Mouse (Mus musculus) spleen, adult 2 months (tissue): ENCODE measurements around the gene Bcl7c. TPM values are rescaled to one million over a fixed set of nuclear protein-coding genes. Genes with fewer than 3 reads are reported as not detected.

ENCODE experiments used
- DNase-seq, 2 experiments: peaks; one replicate each; pipeline versions ENCODE4 v3.0.0 to v3.0.0-alpha.2; 2012 to 2021; ENCODE audit warnings: low spot score in 2 of 2, low read depth in 1 of 2
- H3K27ac ChIP-seq: fragments of 200-500 bp; 2 replicates; pipeline ENCODE4 v1.5.1; 2012; ENCODE audit warnings: low read length, inconsistent platforms; ENCODE audit not compliant: insufficient read depth
- H3K27me3 ChIP-seq: fragments of 200-500 bp; 2 replicates; pipeline ENCODE4 v1.6.1; 2012; ENCODE audit warnings: mild to moderate bottlenecking, moderate library complexity, low read length, inconsistent platforms; ENCODE audit not compliant: control insufficient read depth, insufficient read depth
- H3K36me3 ChIP-seq: fragments of 200-500 bp; 2 replicates; pipeline ENCODE4 v1.6.1; 2012; ENCODE audit warnings: mild to moderate bottlenecking, low read length, inconsistent platforms; ENCODE audit not compliant: control insufficient read depth, insufficient read depth
- H3K4me1 ChIP-seq: fragments of 200-500 bp; 2 replicates; pipeline ENCODE4 v1.6.1; 2011; ENCODE audit warnings: inconsistent platforms; ENCODE audit not compliant: control insufficient read depth, insufficient read depth, insufficient read length
- H3K4me3 ChIP-seq: fragments of 200-500 bp; 2 replicates; pipeline ENCODE4 v1.5.1; 2011; ENCODE audit warnings: mild to moderate bottlenecking, inconsistent platforms; ENCODE audit not compliant: insufficient read depth, insufficient read length; ENCODE audit errors: extremely low read depth
- CTCF ChIP-seq: fragments of 200-500 bp; IDR thresholded peaks from 2 replicates; pipeline ENCODE4 v1.5.1; 2011; ENCODE audit warnings: mild to moderate bottlenecking, inconsistent platforms; ENCODE audit not compliant: insufficient read depth, insufficient read length, insufficient replicate concordance; ENCODE audit errors: extremely low read depth
- POLR2A ChIP-seq: fragments of 200-500 bp; IDR thresholded peaks from 2 replicates; pipeline ENCODE4 v1.6.1; 2011; ENCODE audit warnings: low read depth, low read length, inconsistent platforms
- WGBS: fragments of 180-500 bp; shearing (Covaris S2); methylation state at CpG from one replicate; pipeline ENCODE4 v1.1.7; 2018; 5-methylcytosine and 5-hydroxymethylcytosine counted together
- polyA plus RNA-seq: library from polyadenylated mRNA; depleted of rRNA; stranded (reverse); fragments of >200 nt; gene quantifications from 2 replicates; pipeline ENCODE4 v1.2.3, GENCODE M21; 2012

The Bcl7c gene
- polyA plus RNA-seq, 1 experiment: 17.7 TPM

DNA sequence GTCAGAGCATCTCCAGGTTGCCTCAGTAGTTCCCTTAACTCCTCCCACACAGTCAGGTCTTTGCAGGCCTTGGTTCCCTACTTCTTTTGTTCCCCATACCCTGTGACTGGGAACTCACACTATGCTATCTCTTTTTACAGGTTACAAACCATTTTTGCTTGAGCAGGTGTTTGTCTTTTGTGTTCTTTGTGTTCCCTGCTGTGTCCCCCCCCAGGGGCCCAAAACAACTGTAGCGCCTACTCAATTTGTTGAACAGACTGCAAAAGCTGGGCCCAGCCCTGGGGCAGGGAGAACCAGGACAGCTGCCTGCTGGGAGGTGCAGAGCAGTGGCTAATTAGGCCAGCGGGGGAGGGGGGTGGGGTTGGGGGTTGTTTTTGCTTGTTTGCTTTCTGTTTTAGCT is 90.8 kb downstream of the Bcl7c start:
- 93% methylated on average over 2 of the region's 2 CpGs for WGBS
- Histone ChIP-seq H3K4me3 (no peak overlapping the region), H3K36me3 (no peaks in the 10 kb centered on the region), H3K27ac (no peak overlapping the region), H3K27me3 (0 out of 2 replicates have a peak, but pooled peaks cover 3% of the 10 kb centered on the region), H3K4me1 (peaks cover 7% of the 10 kb centered on the region)
- DNase-seq: no peak
- TF ChIP-seq CTCF (no peak), POLR2A (no peak)

GRCm38 (mm10) chr7:127616881-127617280 is 91.9 kb downstream of the Bcl7c start:
- Histone ChIP-seq H3K36me3 (peaks cover 2% of the 10 kb centered on the region), H3K27ac (no peak overlapping the region), H3K27me3 (0 out of 2 replicates have a peak, but pooled peaks cover 3% of the 10 kb centered on the region), H3K4me1 (peaks cover 7% of the 10 kb centered on the region), H3K4me3 (no peak overlapping the region)
- no peak for DNase-seq
- TF ChIP-seq POLR2A: no peak
- TF ChIP-seq CTCF: no peak
- WGBS: 37% methylated on average over 1 of the region's 1 CpGs

DNA sequence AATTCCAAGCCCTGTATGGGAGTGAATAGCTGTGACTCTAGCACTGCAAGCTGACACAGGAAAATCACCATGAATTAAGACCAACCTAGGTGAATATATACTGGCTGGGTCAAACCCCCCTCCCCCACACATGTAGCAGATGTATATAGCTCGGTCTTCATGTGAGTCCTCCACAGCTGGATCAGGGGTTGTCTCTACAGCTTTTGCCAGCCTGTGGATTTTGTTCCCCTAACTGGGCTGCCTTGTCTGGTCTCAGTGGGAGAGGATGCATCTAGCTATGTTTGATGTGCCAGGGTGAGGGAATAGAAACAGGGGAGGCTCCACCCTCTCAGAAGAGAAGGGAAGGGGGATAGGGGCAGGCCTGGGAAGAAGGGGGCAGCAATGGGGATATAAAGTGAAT is 92.4 kb downstream of the Bcl7c start:
- 61% methylated on average over 1 of the region's 1 CpGs for WGBS
- peaks cover 7% of the 10 kb centered on the region for H3K36me3 ChIP-seq
- TF ChIP-seq CTCF (no peak), POLR2A (no peak)
- H3K27me3 ChIP-seq: 0 out of 2 replicates have a peak, but pooled peaks cover 3% of the 10 kb centered on the region
- H3K27ac ChIP-seq: no peak overlapping the region
- H3K4me3 ChIP-seq: no peak overlapping the region
- peaks cover 7% of the 10 kb centered on the region for H3K4me1 ChIP-seq
- DNase-seq: no peak

DNA sequence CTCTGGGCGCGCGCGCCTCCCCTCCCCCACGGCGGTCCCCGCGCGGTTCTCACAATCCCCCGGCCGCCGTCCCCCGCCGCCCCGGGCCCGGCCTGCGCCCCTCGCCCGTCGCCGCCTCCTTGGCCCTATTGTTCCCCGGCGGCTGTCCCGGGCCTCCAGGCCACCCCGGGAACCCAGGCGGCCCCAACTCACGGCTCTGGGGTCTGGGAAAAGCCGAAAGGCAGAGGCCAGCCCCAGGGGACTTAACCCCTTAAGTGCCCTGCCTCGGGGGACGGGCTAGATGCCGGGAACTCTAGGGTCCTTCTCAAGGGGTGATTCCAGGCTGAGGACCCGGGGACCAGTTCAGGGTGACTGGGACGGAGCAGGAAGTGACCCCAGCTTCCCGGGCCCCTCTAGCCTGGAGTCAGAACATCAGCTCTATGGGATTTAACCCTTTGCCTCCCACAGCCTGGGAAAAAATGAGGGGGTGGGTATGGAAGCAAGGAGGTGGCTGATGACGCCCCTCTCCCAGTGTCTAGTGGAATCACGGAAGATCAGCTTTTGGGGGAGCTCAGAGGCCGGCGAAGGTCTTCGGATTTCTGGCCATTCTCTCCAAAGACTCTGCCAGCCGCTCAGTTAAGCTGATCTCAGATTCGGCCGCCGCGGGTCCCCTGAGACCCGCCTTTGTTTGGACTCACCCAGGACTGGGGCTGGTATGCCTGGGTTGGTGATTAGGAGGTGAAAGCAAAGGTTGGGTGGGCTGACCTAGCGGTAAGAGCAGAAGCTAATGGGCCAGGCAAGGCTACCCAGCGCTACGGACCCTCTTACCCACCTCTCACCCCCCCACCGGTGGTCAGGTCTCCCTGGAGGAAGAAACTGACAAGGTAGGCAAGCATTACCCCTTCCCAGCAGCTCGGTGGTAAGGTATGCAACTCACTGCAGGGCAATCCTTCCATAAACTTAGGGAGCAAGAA is 93.6 kb downstream of the Bcl7c start, which contains the start of gene Zfp629:
Zfp629 (minus strand) TSS at position 907 of the 953 bp plus-strand sequence.
- Histone ChIP-seq H3K36me3 (peaks cover 10% of the 10 kb centered on the region), H3K27ac (0 out of 2 replicates have a peak within 1 kb of the TSS, but pooled peaks have one; percentile 15), H3K4me1 (peaks cover 7% of the 10 kb centered on the region), H3K27me3 (0 out of 2 replicates have a peak, but pooled peaks cover 3% of the 10 kb centered on the region), H3K4me3 (peak within 1 kb of the TSS; percentile 85)
- WGBS: 2% methylated on average over 46 of the region's 50 CpGs
- DNase-seq: no peak
- TF ChIP-seq CTCF (no peak), POLR2A (no peak)

DNA sequence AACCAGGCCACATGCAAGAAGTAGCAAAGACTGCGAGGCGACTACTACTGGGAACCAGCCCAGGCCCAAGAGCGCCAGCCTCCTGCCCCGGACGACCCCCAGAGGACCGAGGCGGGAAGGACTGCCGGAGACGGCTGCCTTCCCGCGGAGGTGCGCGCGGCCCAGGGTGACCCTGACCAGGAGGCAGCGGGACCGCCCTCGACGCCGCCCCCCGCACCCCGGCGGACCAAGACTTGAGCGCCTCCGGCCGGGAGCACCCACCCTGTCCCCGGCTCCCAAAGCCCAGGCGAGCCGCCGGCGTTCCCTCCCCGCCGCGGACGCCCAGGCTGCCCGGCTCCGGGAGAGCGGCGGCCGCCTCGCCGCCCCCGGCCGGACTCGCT is 94.2 kb downstream of the Bcl7c start:
- H3K36me3 ChIP-seq: peaks cover 11% of the 10 kb centered on the region
- peak in 1 of 2 experiments; percentile 31 for DNase-seq
- 2% methylated on average over 43 of the region's 44 CpGs for WGBS
- peaks cover 7% of the 10 kb centered on the region for H3K4me1 ChIP-seq
- 0 out of 2 replicates have a peak, but pooled peaks cover 3% of the 10 kb centered on the region for H3K27me3 ChIP-seq
- TF ChIP-seq CTCF (no peak), POLR2A (no peak)
- peak overlapping the region; percentile 85 for H3K4me3 ChIP-seq
- H3K27ac ChIP-seq: no peak overlapping the region

DNA sequence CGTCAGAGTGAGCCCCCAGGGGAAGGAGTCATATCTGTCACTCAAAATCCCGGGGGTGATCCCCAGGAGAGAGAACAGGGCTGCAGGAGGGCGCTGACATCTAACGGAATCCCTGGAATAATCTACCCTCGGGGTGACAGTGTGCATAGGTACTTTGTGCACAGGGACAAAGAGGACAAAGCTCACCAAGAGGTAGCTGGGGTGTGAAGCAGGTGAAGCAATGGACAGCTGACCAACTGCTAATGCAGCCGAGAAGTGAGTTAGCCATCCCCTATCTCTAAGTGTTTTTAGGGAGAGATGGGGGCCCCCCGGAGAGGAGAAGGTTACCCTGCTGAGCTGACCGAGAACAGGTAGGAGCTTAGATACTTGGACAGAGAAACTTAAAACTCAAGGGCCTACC is 94.6 kb downstream of the Bcl7c start:
- Histone ChIP-seq H3K4me1 (peaks cover 7% of the 10 kb centered on the region), H3K27me3 (0 out of 2 replicates have a peak, but pooled peaks cover 3% of the 10 kb centered on the region), H3K4me3 (peak overlapping the region; percentile 85; the same call in 1 of the 2 replicates), H3K36me3 (peaks cover 11% of the 10 kb centered on the region), H3K27ac (no peak overlapping the region)
- 45% methylated on average over 8 of the region's 8 CpGs for WGBS
- DNase-seq: no peak
- no peak for TF ChIP-seq POLR2A
- no peak for TF ChIP-seq CTCF

DNA sequence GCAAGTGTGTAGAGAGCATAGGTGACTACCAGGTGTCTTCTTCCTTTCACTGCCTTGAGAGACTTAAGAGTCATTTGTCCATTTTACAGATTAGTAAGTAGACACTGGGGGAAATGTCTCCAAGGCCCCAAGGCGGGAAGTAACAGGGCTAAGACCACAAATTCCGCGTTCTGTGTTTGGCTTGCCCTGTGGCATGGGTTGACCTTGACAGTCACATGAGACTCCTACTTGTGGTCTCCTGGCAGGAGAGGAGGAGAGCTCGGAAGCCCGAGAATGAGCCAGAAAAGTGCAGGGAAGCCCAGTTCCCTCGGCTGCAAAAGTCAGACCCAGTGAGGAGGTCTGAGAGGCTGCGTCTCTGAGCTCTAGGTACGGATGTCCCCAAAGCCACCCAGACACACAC is 95.2 kb downstream of the Bcl7c start:
- 0 out of 2 replicates have a peak, but pooled peaks cover 3% of the 10 kb centered on the region for H3K27me3 ChIP-seq
- no peak for DNase-seq
- TF ChIP-seq POLR2A: no peak
- peaks cover 7% of the 10 kb centered on the region for H3K4me1 ChIP-seq
- H3K36me3 ChIP-seq: peaks cover 11% of the 10 kb centered on the region
- 93% methylated on average over 8 of the region's 8 CpGs for WGBS
- H3K27ac ChIP-seq: no peak overlapping the region
- no peak overlapping the region for H3K4me3 ChIP-seq
